Comparison of ENCODE assay signal across 25 mouse cellular contexts in genomic region chr3:6525987-6526386, GRCm38 (mm10).
"Had no signal": no experiment of that assay in that cellular context is flagged by ENCODE, and none has a peak within 500 bp of the region (broad histone marks: within the 10 kb centered on the region; RNA-seq: fewer than 3 reads in every experiment).

No protein-coding gene starts in this region.

- H3K27me3 ChIP-seq: heart, embryonic 13.5 days; heart, embryonic 15.5 days; hindbrain, embryonic 12.5 days; limb, embryonic 12.5 days had no signal

- H3K9me3 ChIP-seq: heart, embryonic 13.5 days; heart, embryonic 15.5 days; hindbrain, embryonic 12.5 days; limb, embryonic 10.5 days; limb, embryonic 12.5 days had no signal

- ATAC-seq: hindbrain, embryonic 16.5 days; inflammation-experienced regulatory T-cells, adult 6 months; intestine, embryonic 16.5 days had no signal

- H3K36me3 ChIP-seq: heart, embryonic 13.5 days; heart, embryonic 15.5 days; hindbrain, embryonic 10.5 days; hindbrain, embryonic 12.5 days; limb, embryonic 10.5 days; limb, embryonic 12.5 days had no signal

- H3K4me1 ChIP-seq: heart, embryonic 13.5 days; heart, embryonic 15.5 days; hindbrain, embryonic 10.5 days; hindbrain, embryonic 12.5 days; limb, embryonic 10.5 days; limb, embryonic 12.5 days had no signal

- H3K27ac ChIP-seq: gastrocnemius, adult 2 months; heart, adult 2 months; heart, embryonic 13.5 days; heart, embryonic 15.5 days; hindbrain, embryonic 10.5 days; hindbrain, embryonic 12.5 days; hindbrain, embryonic 14.5 days; layer of hippocampus, adult 2 months; left cerebral cortex, adult 2 months; limb, embryonic 10.5 days; limb, embryonic 12.5 days had no signal

- DNase-seq: gastrocnemius, adult 2 months; gastrocnemius, postnatal 10 days; gastrocnemius, postnatal 25 days; heart, adult 2 months; heart, postnatal 14 days; heart, postnatal 4 days; kidney, adult 11 months; kidney, adult 8-10 months; kidney, postnatal 10 days; kidney, postnatal 25 days; kidney, postnatal 4 days; liver had no signal

- H3K9ac ChIP-seq: heart, embryonic 13.5 days; heart, embryonic 15.5 days; hindbrain, embryonic 12.5 days; hindbrain, embryonic 14.5 days; limb, embryonic 12.5 days had no signal

- H3K4me2 ChIP-seq: heart, embryonic 11.5 days; heart, embryonic 13.5 days; heart, embryonic 15.5 days; hindbrain, embryonic 12.5 days; hindbrain, embryonic 14.5 days; limb, embryonic 12.5 days had no signal

- H3K4me3 ChIP-seq: gastrocnemius, adult 2 months; heart, adult 2 months; heart, embryonic 13.5 days; heart, embryonic 15.5 days; hindbrain, embryonic 10.5 days; hindbrain, embryonic 12.5 days; layer of hippocampus, adult 2 months; left cerebral cortex, adult 2 months; limb, embryonic 10.5 days; limb, embryonic 12.5 days had no signal
